Mouse (Mus musculus) midbrain, embryonic 12.5 days (tissue): ENCODE data around the gene Lmod1. TPM values are rescaled to one million over a fixed set of nuclear protein-coding genes. Genes with fewer than 3 reads are reported as not detected.

Experiments
- ATAC-seq: fragments of 200-750 bp; cut with Nextera tagmentation; 2 replicates; pipeline ENCODE4 v1.8.0; 2017; ENCODE audit warnings: low read depth, moderate TSS enrichment, moderate library complexity; ENCODE audit not compliant: low FRiP score
- H3K27ac ChIP-seq: fragments of 300-500 bp; sonication (generic); replicated peaks from 2 replicates; pipeline ENCODE4 v1.5.1; 2016; ENCODE audit warnings: mild to moderate bottlenecking
- H3K27me3 ChIP-seq: fragments of 300-500 bp; sonication (generic); 2 replicates; pipeline ENCODE4 v1.6.1; 2016; ENCODE audit warnings: mild to moderate bottlenecking
- H3K36me3 ChIP-seq: fragments of 300-500 bp; sonication (generic); 2 replicates; pipeline ENCODE4 v1.6.1; 2016
- H3K4me1 ChIP-seq: fragments of 300-500 bp; sonication (generic); 2 replicates; pipeline ENCODE4 v1.6.1; 2016
- H3K4me2 ChIP-seq: fragments of 300-500 bp; sonication (generic); replicated peaks from 2 replicates; pipeline ENCODE4 v1.6.1; 2016; ENCODE audit warnings: mild to moderate bottlenecking, moderate library complexity
- H3K4me3 ChIP-seq: fragments of 300-500 bp; sonication (generic); 2 replicates; pipeline ENCODE4 v1.5.1; 2016; ENCODE audit warnings: mild to moderate bottlenecking
- H3K9ac ChIP-seq: fragments of 300-500 bp; sonication (generic); replicated peaks from 2 replicates; pipeline ENCODE4 v1.6.1; 2016; ENCODE audit warnings: mild to moderate bottlenecking, moderate library complexity
- H3K9me3 ChIP-seq: fragments of 300-500 bp; sonication (generic); 2 replicates; pipeline ENCODE4 v1.6.1; 2016; ENCODE audit warnings: mild to moderate bottlenecking
- WGBS: fragments of 180-500 bp; shearing (Covaris S2); methylation state at CpG from one replicate; pipeline ENCODE4 v1.1.7; 2016; 5-methylcytosine and 5-hydroxymethylcytosine counted together
- polyA plus RNA-seq: library from polyadenylated mRNA; unstranded; fragments of >200 nt; fragmentation: Nextera tagmentation; extraction: Ambion mirVana; gene quantifications from 2 replicates; pipeline ENCODE4 v1.2.1, GENCODE M21; 2016

The Lmod1 gene
- polyA plus RNA-seq, 1 experiment from 2014 or later: 0.85 TPM

- WGBS: 80% methylated on average over 8 of the region's 8 CpGs
- H3K9me3 ChIP-seq: no peaks in the 10 kb centered on the region
- no peak overlapping the region for H3K4me2 ChIP-seq
- H3K36me3 ChIP-seq: no peaks in the 10 kb centered on the region
- H3K27me3 ChIP-seq: no peaks in the 10 kb centered on the region
- H3K9ac ChIP-seq: no peak overlapping the region
- no peak overlapping the region for H3K27ac ChIP-seq
- no peak for ATAC-seq
- peaks cover 5% of the 10 kb centered on the region; the same call in 1 of the 2 replicates for H3K4me1 ChIP-seq
- H3K4me3 ChIP-seq: no peak overlapping the region
Observed at GRCm38 (mm10) chr1:135363446-135363845, 38.8 kb downstream of the Lmod1 start.

GRCm38 (mm10) chr1:135366380-135366779 is 41.8 kb downstream of the Lmod1 start:
- no peak overlapping the region for H3K4me2 ChIP-seq
- H3K27ac ChIP-seq: no peak overlapping the region
- H3K36me3 ChIP-seq: no peaks in the 10 kb centered on the region
- no peaks in the 10 kb centered on the region for H3K9me3 ChIP-seq
- H3K27me3 ChIP-seq: peaks cover 3% of the 10 kb centered on the region; the same call in 1 of the 2 replicates
- no peak overlapping the region for H3K9ac ChIP-seq
- ATAC-seq: no peak
- H3K4me3 ChIP-seq: no peak overlapping the region
- peaks cover 10% of the 10 kb centered on the region; the same call in 1 of the 2 replicates for H3K4me1 ChIP-seq

GRCm38 (mm10) chr1:135367005-135367404 is 42.4 kb downstream of the Lmod1 start:
- 84% methylated on average over 7 of the region's 7 CpGs for WGBS
- Histone ChIP-seq H3K4me2 (no peak overlapping the region), H3K9ac (no peak overlapping the region), H3K27me3 (peaks cover 3% of the 10 kb centered on the region; the same call in 1 of the 2 replicates), H3K9me3 (no peaks in the 10 kb centered on the region), H3K36me3 (no peaks in the 10 kb centered on the region), H3K27ac (no peak overlapping the region), H3K4me1 (peaks cover 13% of the 10 kb centered on the region), H3K4me3 (no peak overlapping the region)
- no peak for ATAC-seq

GRCm38 (mm10) chr1:135367595-135367994 is 43.0 kb downstream of the Lmod1 start:
- H3K36me3 ChIP-seq: no peaks in the 10 kb centered on the region
- H3K4me1 ChIP-seq: peaks cover 19% of the 10 kb centered on the region
- WGBS: 74% methylated on average over 8 of the region's 8 CpGs
- H3K9ac ChIP-seq: no peak overlapping the region
- no peak overlapping the region for H3K27ac ChIP-seq
- H3K27me3 ChIP-seq: peaks cover 3% of the 10 kb centered on the region; the same call in 1 of the 2 replicates
- no peak overlapping the region for H3K4me2 ChIP-seq
- no peak for ATAC-seq
- H3K9me3 ChIP-seq: no peaks in the 10 kb centered on the region
- H3K4me3 ChIP-seq: no peak overlapping the region

- Histone ChIP-seq H3K27me3 (peaks cover 3% of the 10 kb centered on the region; the same call in 1 of the 2 replicates), H3K9ac (peak overlapping the region; percentile 60), H3K4me3 (peak overlapping the region; percentile 43), H3K4me1 (peaks cover 25% of the 10 kb centered on the region), H3K9me3 (no peaks in the 10 kb centered on the region), H3K27ac (no peak overlapping the region), H3K36me3 (no peaks in the 10 kb centered on the region), H3K4me2 (peak overlapping the region; percentile 84)
- ATAC-seq: peak; percentile 81
- WGBS: under 1% methylated on average over 20 of the region's 20 CpGs
Observed at GRCm38 (mm10) chr1:135368245-135368644, 43.6 kb downstream of the Lmod1 start.

GRCm38 (mm10) chr1:135368982-135369381 is 44.4 kb downstream of the Lmod1 start:
- Histone ChIP-seq H3K36me3 (no peaks in the 10 kb centered on the region), H3K9me3 (no peaks in the 10 kb centered on the region), H3K27me3 (peaks cover 3% of the 10 kb centered on the region; the same call in 1 of the 2 replicates), H3K4me3 (peak overlapping the region; percentile 43), H3K9ac (0 out of 2 replicates have a peak overlapping the region, but pooled peaks have one; percentile 60), H3K27ac (no peak overlapping the region), H3K4me1 (peaks cover 31% of the 10 kb centered on the region), H3K4me2 (peak overlapping the region; percentile 84)
- WGBS: 10% methylated on average over 14 of the region's 14 CpGs
- 0 out of 2 replicates have a peak, but pooled peaks have one; percentile 5 for ATAC-seq

GRCm38 (mm10) chr1:135369415-135369814 is 44.8 kb downstream of the Lmod1 start:
- Histone ChIP-seq H3K36me3 (no peaks in the 10 kb centered on the region), H3K4me2 (no peak overlapping the region), H3K4me3 (no peak overlapping the region), H3K4me1 (peaks cover 34% of the 10 kb centered on the region), H3K9ac (no peak overlapping the region), H3K27ac (no peak overlapping the region), H3K27me3 (peaks cover 3% of the 10 kb centered on the region; the same call in 1 of the 2 replicates), H3K9me3 (no peaks in the 10 kb centered on the region)
- WGBS: 81% methylated on average over 5 of the region's 5 CpGs
- ATAC-seq: no peak

GRCm38 (mm10) chr1:135373171-135373677 is 48.6 kb downstream of the Lmod1 start:
- Histone ChIP-seq H3K9me3 (no peaks in the 10 kb centered on the region), H3K27ac (no peak overlapping the region), H3K4me2 (peak overlapping the region; percentile 40), H3K4me3 (peak overlapping the region; percentile 16), H3K36me3 (no peaks in the 10 kb centered on the region), H3K27me3 (peaks cover 3% of the 10 kb centered on the region; the same call in 1 of the 2 replicates), H3K9ac (0 out of 2 replicates have a peak overlapping the region, but pooled peaks have one; percentile 32), H3K4me1 (peaks cover 37% of the 10 kb centered on the region)
- no peak for ATAC-seq
- 56% methylated on average over 4 of the region's 4 CpGs for WGBS

- Histone ChIP-seq H3K27me3 (no peaks in the 10 kb centered on the region), H3K27ac (peak overlapping the region; percentile 77), H3K4me2 (peak overlapping the region; percentile 81), H3K9ac (peak overlapping the region; percentile 92), H3K9me3 (no peaks in the 10 kb centered on the region), H3K36me3 (no peaks in the 10 kb centered on the region), H3K4me1 (peaks cover 30% of the 10 kb centered on the region), H3K4me3 (peak overlapping the region; percentile 73)
- peak; percentile 27 for ATAC-seq
- WGBS: under 1% methylated on average over 19 of the region's 19 CpGs
Observed at GRCm38 (mm10) chr1:135374175-135374867, 49.7 kb downstream of the Lmod1 start.

- peak within 1 kb of the TSS; percentile 73 for H3K4me3 ChIP-seq
- 2% methylated on average over 35 of the region's 38 CpGs for WGBS
- H3K27me3 ChIP-seq: no peaks in the 10 kb centered on the region
- peak within 1 kb of the TSS; percentile 77 for H3K27ac ChIP-seq
- H3K4me2 ChIP-seq: peak within 1 kb of the TSS; percentile 81
- H3K9ac ChIP-seq: peak within 1 kb of the TSS; percentile 92
- peak; percentile 93 for ATAC-seq
- H3K9me3 ChIP-seq: no peaks in the 10 kb centered on the region
- H3K36me3 ChIP-seq: no peaks in the 10 kb centered on the region
- peaks cover 30% of the 10 kb centered on the region for H3K4me1 ChIP-seq
Observed at GRCm38 (mm10) chr1:135374868-135375581, 50.4 kb downstream of the Lmod1 start, which contains the start of gene Shisa4. Shisa4 (minus strand) TSS chr1:135375237.

- 65% methylated on average over 9 of the region's 9 CpGs for WGBS
- Histone ChIP-seq H3K27ac (no peak overlapping the region), H3K4me1 (peaks cover 15% of the 10 kb centered on the region), H3K4me3 (no peak overlapping the region), H3K4me2 (no peak overlapping the region), H3K9ac (no peak overlapping the region), H3K9me3 (no peaks in the 10 kb centered on the region), H3K36me3 (peaks cover 17% of the 10 kb centered on the region), H3K27me3 (no peaks in the 10 kb centered on the region)
- ATAC-seq: no peak
Observed at GRCm38 (mm10) chr1:135378576-135378975, 54.0 kb downstream of the Lmod1 start.

- no peak overlapping the region for H3K27ac ChIP-seq
- no peaks in the 10 kb centered on the region for H3K9me3 ChIP-seq
- H3K27me3 ChIP-seq: no peaks in the 10 kb centered on the region
- no peak overlapping the region for H3K9ac ChIP-seq
- 73% methylated on average over 2 of the region's 2 CpGs for WGBS
- no peak overlapping the region for H3K4me3 ChIP-seq
- H3K4me2 ChIP-seq: no peak overlapping the region
- H3K4me1 ChIP-seq: peaks cover 12% of the 10 kb centered on the region
- no peak for ATAC-seq
- H3K36me3 ChIP-seq: peaks cover 22% of the 10 kb centered on the region
Observed at GRCm38 (mm10) chr1:135379048-135379447, 54.4 kb downstream of the Lmod1 start.
